Mouse (Mus musculus) cerebellum, postnatal 14 days (tissue): ENCODE measurements around the gene Ghdc.

Source experiments
- DNase-seq, 2 experiments: peaks; one replicate each; pipeline ENCODE4 v3.0.0; 2021; ENCODE audit warnings: mixed read lengths in 2 of 2

The Ghdc gene

DNA sequence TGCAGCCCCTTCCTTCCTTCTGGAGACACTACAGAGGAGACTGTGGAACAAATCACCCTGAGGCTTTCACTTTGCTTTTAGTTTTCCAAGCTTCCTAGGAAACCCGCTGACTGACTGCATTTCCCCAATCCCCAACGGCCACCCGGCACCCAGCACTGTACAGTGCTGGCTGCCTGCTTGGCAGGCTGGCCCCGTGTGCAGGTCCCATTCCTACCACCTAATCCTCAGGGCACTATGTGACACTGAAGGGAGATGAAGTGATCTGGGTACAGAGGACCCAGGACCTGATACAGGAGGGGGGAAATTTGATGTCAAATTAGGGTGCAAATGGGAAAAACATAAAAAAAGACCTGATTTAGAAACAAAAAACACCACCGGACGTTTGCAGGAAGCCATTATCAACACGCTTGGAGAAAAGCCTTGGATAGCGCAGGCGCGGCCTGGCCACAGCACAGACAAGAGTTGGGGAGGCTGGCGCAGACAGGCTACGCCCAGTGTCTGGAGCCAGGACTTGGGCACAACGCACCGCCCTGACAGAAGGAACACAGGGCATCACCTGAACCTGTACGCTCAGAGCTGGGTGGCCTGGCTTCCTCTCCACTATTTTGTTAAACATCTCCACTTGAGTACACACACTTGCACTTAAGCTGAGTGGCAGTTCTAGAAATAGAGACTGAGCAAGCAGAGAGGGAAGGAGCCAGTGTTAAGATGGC lies 11.2 kb upstream of the Ghdc start:
- no peak for DNase-seq

DNA sequence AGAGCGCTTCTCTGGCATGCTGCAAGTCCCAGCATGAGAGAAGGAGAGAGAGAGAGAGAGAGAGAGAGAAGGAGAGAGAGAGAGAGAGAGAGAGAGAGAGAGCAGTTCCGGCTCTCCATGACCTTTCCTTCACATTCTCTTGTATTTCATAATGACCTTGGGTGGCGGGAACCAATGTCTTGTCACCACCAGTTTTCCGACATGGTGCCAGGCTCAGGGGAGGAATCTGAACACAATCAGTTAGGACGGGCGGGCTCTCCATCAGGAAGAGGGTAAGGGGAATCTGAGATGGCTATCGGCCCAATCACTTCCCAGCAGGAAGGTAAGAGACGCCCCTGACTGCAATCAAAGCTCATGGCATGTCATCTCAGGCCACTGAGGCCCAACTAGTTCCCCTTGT lies 9.5 kb upstream of the Ghdc start:
- DNase-seq = no peak

DNA sequence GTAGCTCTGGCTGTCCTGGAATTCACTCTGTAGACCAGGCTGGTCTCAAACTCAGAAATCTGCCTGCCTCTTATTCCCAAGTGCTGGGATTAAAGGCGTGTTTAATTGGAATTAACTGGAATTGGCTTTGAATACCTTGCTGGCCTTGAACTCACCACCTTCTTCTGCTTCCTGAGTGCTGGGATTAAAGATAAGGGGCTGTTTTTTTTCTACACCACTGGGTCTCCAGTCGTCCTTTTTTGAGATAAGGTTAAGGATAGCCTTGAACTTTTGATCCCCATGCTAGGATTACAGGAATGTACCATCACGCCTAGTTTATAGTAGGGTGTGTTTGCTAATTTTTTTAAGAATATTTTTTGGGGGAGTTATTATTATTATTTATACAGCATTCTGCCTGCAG lies 7.3 kb upstream of the Ghdc start:
- no peak for DNase-seq

DNA sequence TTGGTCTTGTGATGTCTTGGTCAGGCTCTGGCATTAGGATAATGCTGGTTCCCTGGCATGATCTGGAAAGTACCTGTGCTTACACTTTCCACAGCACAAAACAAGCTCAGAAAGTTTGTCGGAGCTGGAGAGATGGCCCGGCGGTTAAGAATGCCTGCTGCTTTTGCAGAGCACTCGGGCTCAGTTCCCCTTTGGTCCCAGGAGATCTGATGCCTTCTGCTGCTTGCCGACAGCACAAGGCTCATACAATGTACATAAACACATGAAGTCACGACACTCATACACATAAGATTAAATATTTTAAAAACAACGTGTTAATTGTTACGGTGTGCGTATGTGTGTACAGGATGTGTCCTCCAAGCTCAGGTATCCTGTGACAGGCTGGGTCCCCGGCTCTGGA lies 5.2 kb upstream of the Ghdc start:
- DNase-seq = no peak

DNA sequence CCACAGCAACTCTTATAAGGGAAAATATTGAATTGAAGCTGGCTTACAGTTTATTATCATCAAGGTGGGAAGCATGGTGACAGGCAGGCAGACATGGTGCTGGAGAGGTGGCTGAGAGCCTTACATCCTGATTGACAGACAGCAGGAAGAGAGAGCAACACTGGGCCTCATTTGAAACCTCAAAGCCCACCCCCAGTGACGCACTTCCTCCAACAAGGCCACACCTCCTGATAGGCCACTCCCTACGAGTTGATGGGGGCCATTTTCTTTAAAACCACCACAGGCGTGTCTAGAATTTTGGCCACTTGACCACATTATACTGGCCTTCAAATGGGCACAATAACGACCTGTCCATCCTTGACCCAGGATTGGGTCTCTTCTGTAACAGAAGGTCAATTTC lies 3.5 kb upstream of the Ghdc start:
- no peak for DNase-seq

DNA sequence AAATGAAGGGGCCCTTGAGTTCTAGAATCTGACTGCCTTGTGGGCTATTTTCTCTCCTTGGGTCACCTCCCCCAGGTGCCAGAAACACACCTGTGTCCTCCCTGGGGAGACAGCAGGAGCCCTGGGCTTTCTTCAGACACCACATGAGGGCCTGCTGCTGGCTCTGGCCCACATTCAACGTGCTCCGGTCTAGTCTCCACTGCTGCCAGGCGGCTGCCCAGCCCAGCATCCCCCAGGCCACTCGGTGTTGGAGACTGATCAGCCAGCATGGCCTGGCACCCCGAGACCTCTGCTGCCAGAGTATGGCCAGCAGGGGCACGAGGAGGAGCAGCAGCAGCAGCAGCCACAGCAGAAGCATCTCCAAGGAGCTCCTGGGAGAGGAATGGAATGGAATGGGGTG lies 777 bp downstream of the Ghdc start:
- peak; percentile 35 to 50 for DNase-seq

DNA sequence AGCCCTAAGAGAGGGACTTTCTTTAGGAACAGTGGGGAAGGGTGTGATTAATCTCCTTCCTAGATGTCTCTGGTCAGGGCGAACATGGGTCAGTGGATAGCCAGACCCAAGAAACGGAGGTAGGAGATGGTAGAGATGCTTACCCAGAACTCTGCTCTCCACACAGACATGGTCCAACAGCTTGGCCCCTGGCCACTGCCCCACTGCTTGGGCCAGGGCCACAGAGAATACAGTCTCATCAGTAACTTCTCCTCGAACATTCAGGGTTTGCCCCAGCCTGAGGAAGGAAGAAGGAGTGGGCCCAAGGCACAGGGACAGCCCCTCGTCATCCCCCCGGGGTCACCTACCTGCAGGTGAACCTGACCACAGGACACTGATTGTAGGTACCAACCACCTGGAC lies 2.9 kb downstream of the Ghdc start:
- DNase-seq = no peak

DNA sequence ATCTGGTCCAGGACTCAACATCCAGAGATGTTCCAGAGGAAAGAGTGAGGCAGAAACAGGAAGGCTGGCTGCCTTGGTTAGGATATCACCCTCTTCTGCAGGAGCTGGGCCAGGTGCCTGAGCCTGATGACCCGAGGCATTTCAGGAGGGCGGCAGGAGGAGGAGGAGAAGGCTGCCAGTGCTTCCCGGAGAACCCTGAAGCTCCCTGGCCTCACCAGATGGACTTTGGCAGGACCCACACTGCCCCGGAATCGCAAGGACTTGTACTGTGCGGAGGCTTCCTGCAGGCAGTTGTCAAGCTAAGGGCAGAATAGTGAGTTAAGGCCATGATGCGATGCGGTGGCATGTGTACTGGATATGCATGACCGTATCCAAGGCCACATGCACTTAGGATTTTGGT lies 4.0 kb downstream of the Ghdc start:
- no peak for DNase-seq

DNA sequence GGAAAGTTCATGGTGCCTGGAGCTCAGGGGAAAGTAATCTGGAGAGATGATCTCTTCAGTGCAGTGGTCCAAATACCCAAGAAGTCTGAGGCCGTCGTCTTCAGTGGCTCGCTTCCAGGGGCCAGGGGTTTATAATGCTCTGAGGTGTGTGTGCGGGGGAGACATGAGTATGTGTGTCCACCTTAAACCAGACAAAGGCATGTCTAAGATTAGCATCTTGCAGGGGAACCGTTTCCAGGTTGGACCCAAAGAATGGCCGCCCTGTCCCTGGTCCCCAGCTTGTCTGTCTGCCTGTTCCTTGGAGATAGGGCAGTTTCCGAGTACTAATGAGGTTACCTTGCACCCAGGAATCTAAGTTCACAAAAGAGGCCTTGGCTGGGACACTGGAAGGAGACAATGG lies 7.9 kb downstream of the Ghdc start, which contains the start of gene Hcrt:
TSS of gene Hcrt (minus strand) at position 101 of the 400 bp plus-strand sequence.
- no peak for DNase-seq

DNA sequence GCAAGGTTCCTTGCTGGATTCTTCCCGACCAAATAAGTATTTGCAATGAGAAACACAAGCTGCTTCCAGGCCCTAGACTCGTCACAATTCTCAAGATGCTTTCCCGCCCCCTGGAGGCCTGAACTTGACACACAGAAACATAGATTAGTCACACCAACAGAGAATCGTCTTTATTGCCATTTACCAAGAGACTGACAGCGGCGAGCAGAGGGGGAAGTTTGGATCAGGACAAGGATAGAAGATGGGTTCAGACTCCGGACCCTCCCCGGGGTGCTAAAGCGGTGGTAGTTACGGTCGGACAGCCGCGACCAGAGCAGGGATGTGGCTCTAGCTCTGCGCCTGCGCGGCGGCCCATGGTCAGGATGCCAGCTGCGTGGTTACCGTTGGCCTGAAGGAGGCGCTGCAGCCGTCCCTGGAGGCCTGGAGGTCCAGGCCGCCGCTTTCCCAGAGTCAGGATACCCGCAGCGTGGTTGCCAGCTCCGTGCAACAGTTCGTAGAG lies 9.2 kb downstream of the Ghdc start:
- peak; percentile 91 to 95 for DNase-seq

DNA sequence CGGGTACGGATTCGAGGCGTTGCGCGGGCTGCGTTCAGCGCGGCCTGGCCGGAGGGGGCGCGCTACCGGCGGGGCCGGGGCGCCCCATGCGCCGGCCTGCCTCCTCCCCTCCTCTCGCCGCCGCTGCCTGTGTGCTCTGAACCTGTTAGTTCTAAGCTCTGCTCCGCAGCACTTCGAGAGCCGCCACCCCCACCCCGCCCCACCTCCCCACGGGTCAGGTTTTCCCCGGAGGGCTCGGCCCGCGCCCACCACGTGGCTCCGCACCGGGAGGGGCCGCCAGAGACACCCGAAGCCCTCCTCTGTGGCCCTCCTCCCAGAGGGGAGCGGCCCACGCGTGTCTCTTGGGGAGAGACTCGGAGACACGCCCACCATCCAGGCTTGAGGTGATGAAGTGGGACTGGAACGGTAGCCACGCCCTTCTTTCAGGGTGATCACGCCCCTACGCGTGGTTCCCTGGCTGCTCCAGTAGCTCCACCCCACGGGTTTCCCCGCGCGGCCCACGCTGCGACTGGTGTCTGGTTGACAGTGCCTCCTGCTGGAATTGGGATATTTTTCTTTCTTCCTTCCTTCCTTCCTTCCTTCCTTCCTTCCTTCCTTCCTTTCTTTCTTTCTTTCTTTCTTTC lies 11.0 kb downstream of the Ghdc start, which contains the start of gene Kcnh4:
TSS of gene Kcnh4 (minus strand) at position 332 of the 623 bp plus-strand sequence.
- peak; percentile 45 to 62 for DNase-seq

DNA sequence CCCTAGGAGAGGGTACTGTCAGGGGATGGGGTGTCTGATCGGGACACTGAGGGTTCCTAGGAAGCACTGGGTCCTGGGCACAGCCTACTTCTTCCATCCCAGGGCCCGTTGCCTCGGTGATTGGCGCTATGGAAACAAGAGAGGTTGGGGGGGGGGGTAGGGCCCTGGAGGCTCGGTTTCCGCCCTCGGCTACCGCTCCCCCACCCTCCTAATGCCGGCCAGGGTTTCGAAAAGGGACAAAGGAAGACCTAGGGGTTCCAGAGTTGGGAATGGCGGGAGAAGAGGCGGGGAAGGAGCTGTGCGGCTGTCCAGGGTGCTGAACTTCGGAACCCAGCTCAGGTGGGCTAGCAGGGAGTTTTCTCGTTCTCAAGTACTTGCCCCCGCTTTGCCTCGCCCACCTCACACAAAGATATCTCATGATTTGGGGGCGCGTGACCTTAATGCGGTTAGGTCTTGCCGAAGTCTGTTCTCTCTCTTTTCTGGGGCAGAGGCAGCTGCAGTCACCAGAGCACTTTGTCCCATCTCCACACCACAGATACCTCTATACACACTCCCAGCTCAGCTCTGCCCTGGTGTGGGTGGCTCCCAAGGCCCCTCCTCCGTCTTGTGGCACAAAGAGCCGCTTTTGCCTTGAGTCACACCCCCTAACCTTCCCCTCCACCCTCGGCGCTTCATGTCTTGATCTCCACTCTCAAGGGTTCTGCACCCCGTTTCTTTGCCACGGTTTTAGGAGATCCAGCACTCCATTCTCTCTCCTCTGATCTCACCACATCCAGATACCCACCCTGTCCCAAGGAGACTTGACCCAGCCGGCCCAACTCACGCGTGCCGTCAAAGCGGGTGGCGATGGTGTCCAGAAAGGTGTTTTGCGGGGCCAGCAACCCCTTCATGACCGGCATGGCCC lies 11.8 kb downstream of the Ghdc start:
- no peak for DNase-seq

DNA sequence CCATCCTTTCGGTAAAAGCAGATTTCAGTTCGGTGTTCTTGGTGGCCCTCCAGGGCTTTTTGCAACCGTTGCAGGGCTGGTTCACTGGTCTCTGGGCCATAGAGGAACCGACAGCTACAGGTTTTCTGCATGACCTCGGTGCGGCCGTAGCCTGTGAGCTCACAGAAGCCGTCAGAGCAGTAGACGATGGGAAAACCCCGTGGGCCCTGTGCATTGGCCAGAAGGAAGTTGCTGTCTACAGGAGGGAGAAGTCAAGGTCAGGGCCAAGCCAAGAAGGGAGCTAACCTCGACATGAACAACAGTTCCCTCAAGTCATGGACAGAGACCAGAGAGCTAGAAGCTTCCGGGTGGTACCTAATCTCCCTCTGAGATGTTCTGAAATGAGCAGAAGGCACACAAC lies 13.2 kb downstream of the Ghdc start:
- DNase-seq = no peak

DNA sequence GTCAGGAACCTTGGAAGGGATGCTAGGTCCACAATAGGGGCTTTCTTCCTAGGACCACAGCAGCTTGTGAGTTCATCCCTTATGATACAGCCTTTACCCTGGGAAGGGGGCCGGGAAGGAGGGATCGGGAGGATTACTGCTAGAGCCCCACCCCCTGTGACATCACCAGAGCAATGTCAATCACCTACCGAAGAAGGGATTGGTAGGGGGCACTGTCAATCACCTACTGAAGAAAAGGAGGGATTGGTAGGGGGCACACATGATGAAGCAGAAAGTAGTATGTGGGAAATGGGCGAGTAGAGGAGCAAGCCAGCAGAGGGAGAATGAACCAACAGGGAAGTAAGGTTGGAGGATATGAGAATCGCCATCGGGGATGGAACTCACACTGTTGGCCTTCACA lies 14.3 kb downstream of the Ghdc start:
- DNase-seq = no peak

DNA sequence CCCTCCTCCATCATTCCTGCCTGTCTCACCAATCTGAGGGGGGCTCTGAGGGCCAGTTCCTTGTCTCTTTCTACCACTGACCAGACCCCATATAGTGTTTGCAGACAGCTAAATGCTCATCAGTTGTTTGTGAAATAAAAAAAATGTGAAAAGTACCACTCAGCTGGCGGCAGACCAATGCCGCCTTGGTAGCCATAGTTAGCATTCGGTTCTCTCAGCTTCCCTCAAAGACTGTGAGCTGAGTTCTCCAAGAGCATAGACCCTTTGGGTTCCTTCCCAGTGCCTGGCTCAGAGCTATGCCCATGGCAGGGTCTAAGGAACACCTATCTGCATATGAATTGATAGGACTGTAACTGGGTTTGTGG lies 16.1 kb downstream of the Ghdc start:
- no peak for DNase-seq

DNA sequence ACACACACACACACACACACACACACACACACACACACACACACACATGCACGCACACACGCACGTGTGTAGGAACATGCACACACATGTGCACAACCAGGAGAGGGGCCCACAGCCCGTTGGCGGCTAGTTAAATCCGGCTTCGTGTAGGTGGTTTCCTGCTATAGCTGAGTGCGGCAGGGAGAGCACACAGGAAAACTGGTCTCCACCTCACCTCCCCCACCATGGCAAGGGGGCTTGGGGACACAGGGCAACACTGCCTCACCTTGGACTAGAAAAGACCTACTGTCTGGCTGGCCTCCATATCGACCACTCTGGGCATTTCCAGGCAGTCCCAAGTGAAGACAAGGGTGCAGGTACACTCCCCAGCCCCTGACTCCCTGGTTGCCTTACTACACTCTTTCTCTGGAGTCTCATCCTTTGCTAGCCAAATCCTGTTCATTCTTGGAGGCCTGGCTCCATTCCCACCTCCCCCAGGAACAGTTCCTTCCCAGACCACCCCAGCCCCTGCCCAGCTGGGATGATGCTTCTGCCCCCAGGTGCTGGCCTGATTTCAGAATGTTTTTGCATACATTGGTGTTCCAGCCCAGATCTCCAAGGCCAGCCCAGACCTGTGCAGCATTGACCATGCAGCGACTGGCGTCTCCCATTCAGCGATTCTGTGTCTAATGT lies 16.6 kb downstream of the Ghdc start:
- no peak for DNase-seq

DNA sequence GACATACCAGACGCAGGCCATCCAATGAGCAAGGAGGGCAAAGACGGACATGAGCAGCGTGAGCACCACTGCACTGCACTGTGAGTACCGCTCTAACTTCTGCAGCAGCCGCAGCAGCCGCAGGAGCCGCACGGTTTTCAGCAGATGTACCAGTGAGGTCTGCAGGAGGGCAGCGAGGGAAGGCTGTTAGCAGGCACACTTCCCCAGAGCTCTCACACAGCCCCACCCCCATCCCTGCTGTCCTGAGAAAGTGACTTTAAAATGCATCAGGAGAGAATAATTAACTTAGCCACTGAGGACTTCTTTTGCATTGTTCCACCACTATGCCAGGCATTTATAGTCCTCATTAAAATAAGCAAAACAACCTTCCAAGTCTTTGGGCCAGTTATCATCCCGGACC lies 18.5 kb downstream of the Ghdc start:
- DNase-seq = no peak

DNA sequence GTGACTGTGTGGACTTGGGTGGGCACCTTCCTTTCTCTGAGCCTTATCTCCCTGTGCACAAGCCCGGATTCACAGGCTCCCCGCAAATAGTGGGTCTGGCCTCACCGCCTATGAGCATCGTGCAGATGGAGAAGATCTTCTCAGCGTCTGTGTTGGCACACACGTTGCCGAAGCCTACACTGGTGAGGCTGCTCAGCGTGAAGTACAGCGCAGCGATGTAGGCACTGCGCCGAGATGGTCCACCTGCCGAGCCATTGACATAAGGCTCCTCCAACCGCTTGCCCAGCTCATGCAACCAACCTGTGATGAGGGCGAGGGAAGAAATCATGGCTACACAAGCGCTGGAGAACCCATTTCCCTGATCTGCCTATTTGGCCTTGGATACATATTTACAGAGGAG lies 20.6 kb downstream of the Ghdc start:
- DNase-seq = no peak

DNA sequence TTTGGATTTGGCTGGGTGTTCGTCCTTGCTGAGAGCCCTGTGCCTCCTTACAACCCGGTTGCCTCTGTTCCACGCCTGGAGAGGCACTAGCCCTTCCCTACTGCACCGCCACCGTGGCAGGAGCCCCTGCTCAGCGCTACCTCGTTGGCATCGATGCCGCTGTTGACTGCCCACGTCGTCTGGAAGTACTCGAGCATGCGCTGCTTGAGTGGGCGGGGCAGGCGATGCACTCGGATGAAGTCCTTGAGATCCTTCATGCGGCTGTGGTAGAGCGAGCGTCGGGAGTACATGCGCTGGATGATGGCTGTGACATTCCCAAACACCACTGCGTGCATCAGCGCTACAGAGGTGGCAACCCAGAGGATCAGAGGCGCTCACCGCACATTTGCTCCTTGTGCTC lies 21.3 kb downstream of the Ghdc start:
- DNase-seq = no peak

DNA sequence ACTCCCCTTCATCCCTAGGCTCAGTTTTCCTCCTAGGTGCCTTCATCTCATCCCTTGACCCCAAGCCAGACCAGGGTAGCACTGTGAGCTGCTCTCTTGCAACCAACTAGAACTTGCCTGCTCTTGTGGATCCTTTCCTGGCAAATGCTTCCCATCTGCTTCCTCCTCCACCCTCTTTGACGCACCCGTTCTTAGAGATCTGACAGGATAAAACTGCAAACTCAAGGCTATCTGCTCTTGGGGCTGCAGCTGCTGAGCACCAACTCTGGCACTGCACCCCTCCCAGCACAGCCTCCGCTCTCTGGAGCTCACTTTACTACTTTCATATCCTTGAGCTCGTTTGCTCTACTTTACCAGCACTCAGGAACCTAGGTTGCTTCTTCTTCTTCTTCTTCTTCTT lies 22.1 kb downstream of the Ghdc start:
- DNase-seq = no peak

DNA sequence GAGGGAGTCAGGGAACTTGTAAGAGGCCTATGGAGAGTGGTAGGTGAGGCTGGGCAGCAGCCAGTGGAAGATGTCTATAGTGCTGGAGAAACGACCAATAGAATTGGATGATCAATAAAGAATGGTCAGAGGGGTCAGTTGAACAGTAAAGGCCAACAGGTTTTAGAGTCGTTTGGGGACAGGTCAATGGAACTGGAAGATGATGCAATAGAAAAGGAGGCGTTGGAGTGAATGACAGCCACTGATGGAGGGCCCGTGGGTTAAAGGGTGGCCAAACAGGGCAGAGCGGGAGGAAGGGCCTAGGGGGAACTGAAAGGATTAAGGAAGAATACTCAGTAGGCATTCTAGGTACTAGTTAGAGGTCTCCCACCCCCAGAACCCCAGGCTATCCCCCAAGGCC lies 23.6 kb downstream of the Ghdc start:
- DNase-seq = no peak

DNA sequence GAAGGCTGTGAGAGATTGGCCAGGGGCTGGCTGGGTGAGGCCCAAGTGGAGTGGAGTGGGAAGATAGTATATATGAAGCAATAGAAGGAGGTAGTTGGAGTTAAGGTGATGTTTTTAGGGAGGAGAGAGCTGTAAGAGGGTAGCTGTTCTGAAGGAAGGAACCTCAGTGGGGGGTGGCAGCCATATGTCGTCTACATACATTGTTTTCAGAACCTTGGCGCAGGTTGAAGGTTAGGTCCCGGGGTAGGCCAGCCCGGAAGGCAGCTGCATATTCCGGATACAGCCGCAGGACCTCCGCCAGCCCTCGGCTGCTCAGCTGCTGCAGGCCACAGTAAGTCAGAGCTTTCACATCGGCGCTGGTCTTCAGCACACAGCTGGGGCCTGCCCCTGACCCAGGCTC lies 24.2 kb downstream of the Ghdc start:
- no peak for DNase-seq

DNA sequence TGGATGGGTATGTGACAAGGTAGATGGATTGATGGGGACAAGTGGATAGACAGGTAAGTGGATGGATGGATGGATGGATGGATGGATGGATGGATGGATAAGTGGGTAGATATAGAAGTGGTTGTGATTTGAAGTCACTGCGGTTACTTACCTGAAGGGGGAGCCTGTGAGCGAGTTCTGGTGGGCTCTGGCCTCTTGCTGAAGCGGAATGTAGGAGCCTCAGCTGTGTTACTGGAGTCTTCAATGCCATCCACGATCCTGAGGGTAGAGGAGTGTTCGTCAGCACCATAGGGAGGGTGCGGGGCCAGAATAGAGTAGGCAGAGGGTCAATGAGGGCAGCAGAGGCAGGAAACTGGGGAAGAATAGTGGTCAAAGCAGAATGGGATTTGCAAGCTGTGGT lies 25.7 kb downstream of the Ghdc start:
- peak; percentile 77 for DNase-seq
